Mouse (Mus musculus) forebrain, embryonic 14.5 days (tissue): ENCODE measurements at regions not wholly inside any gene's neighbourhood (a gene's known extent, or its start where the extent isn't known, plus 50 kb on each side); places are given as distances from the start of the nearest gene placed in this dataset.
"Not testable (repeated sequence)": the region's sequence is repeated elsewhere in the genome, so short reads cannot be mapped to it uniquely, and the experiment has no call there.

Experiments used
- ATAC-seq: fragments of 200-750 bp; cut with Nextera tagmentation; 2 replicates; pipeline ENCODE4 v1.8.0; 2017; ENCODE audit warnings: mild to moderate bottlenecking, moderate library complexity
- DNase-seq: peaks from one replicate; pipeline ENCODE4 v3.0.0-alpha.2; 2015; ENCODE audit warnings: low spot score
- H3K27ac ChIP-seq: fragments of 300-500 bp; sonication (generic); 2 replicates; pipeline ENCODE4 v1.5.1; 2014; ENCODE audit warnings: low read depth, mild to moderate bottlenecking, control low read depth, low read length, moderate library complexity
- H3K27me3 ChIP-seq: fragments of 300-500 bp; sonication (generic); replicated peaks from 2 replicates; pipeline ENCODE4 v1.6.1; 2014; ENCODE audit warnings: low read length, control low read depth, mixed read lengths; ENCODE audit not compliant: control insufficient read depth, insufficient read depth
- H3K36me3 ChIP-seq: fragments of 300-500 bp; sonication (generic); 2 replicates; pipeline ENCODE4 v1.6.1; 2014; ENCODE audit warnings: low read length, control low read depth; ENCODE audit not compliant: control insufficient read depth, insufficient read depth
- H3K4me1 ChIP-seq: fragments of 300-500 bp; sonication (generic); 2 replicates; pipeline ENCODE4 v1.6.1; 2014; ENCODE audit warnings: antibody characterized with exemption, low read length, control low read depth; ENCODE audit not compliant: control insufficient read depth, insufficient read depth
- H3K4me2 ChIP-seq: fragments of 300-500 bp; sonication (generic); 2 replicates; pipeline ENCODE4 v1.6.1; 2014; ENCODE audit warnings: mild to moderate bottlenecking, control low read depth, low read length
- H3K4me3 ChIP-seq: fragments of 300-500 bp; sonication (generic); 2 replicates; pipeline ENCODE4 v1.5.1; 2014; ENCODE audit warnings: low read depth, low read length, control low read depth
- H3K9ac ChIP-seq: fragments of 300-500 bp; sonication (generic); 2 replicates; pipeline ENCODE4 v1.6.1; 2014; ENCODE audit warnings: mild to moderate bottlenecking, low read length, control low read depth, moderate library complexity
- H3K9me3 ChIP-seq: fragments of 300-500 bp; sonication (generic); replicated peaks from 2 replicates; pipeline ENCODE4 v1.6.1; 2016; ENCODE audit warnings: low read length, control low read depth, mixed read lengths; ENCODE audit not compliant: control insufficient read depth
- WGBS: fragments of 180-500 bp; shearing (Covaris S2); extraction: QIAGEN DNeasy Blood & Tissue Kit; methylation state at CpG from one replicate; pipeline ENCODE4 v1.1.7; 2014; 5-methylcytosine and 5-hydroxymethylcytosine counted together

- H3K27me3 ChIP-seq: no peaks in the 10 kb centered on the region
- no peak for ATAC-seq
- H3K27ac ChIP-seq: no peak overlapping the region
- H3K4me1 ChIP-seq: no peaks in the 10 kb centered on the region
- no peak overlapping the region for H3K4me2 ChIP-seq
- H3K36me3 ChIP-seq: no peaks in the 10 kb centered on the region
- H3K9me3 ChIP-seq: no peaks in the 10 kb centered on the region
- WGBS: 75% methylated on average over 4 of the region's 4 CpGs
- H3K4me3 ChIP-seq: no peak overlapping the region
- no peak overlapping the region for H3K9ac ChIP-seq
- DNase-seq: peak; percentile 41
Observed at GRCm38 (mm10) chr17:9223097-9223496, 198.8 kb upstream of the Gm17728 start.

- no peak overlapping the region for H3K4me2 ChIP-seq
- no peaks in the 10 kb centered on the region for H3K9me3 ChIP-seq
- no peak overlapping the region for H3K27ac ChIP-seq
- no peaks in the 10 kb centered on the region for H3K27me3 ChIP-seq
- H3K36me3 ChIP-seq: no peaks in the 10 kb centered on the region
- H3K9ac ChIP-seq: no peak overlapping the region
- ATAC-seq (no peak), DNase-seq (no peak)
- WGBS: 66% methylated on average over 10 of the region's 10 CpGs
- no peak overlapping the region for H3K4me3 ChIP-seq
- H3K4me1 ChIP-seq: no peaks in the 10 kb centered on the region
Observed at GRCm38 (mm10) chr17:9227872-9228575, 193.8 kb upstream of the Gm17728 start.

DNA sequence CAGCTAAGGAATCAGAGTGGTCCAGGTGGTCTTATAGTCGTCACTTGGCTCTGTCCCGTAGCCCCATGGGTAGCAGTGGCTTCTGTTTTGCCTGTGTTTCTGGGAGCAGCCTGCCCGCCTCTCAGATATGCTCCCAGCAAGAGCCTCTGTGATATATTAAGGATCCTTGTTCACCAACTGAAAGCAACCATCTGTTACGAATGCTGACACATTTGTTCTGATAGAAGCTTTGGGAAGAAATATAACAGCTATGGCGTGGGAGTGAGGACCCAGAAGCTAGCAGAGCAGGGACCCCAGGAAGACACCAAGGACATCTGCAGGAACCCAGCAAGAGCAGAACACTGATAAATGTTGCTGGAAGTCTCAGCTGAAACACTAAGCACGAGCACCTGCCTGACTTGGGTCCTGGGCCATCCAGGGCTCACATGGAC, 186.7 kb upstream of the Gm17728 start:
- Histone ChIP-seq H3K36me3 (no peaks in the 10 kb centered on the region), H3K4me1 (no peaks in the 10 kb centered on the region), H3K4me3 (no peak overlapping the region), H3K27ac (no peak overlapping the region), H3K9ac (no peak overlapping the region), H3K9me3 (no peaks in the 10 kb centered on the region), H3K4me2 (no peak overlapping the region), H3K27me3 (no peaks in the 10 kb centered on the region)
- peak; percentile 11 for DNase-seq
- ATAC-seq: no peak
- WGBS: 76% methylated on average over 6 of the region's 6 CpGs

GRCm38 (mm10) chr17:9258646-9259170, 163.2 kb upstream of the Gm17728 start:
- peak; percentile 35 for DNase-seq

GRCm38 (mm10) chr17:9268776-9269175, 153.1 kb upstream of the Gm17728 start:
- Histone ChIP-seq H3K27ac (no peak overlapping the region), H3K36me3 (no peaks in the 10 kb centered on the region), H3K27me3 (no peaks in the 10 kb centered on the region), H3K4me3 (no peak overlapping the region), H3K4me1 (no peaks in the 10 kb centered on the region), H3K4me2 (no peak overlapping the region), H3K9ac (no peak overlapping the region), H3K9me3 (no peaks in the 10 kb centered on the region)
- ATAC-seq: no peak
- WGBS: 76% methylated on average over 3 of the region's 3 CpGs
- DNase-seq: no peak

More at GRCm38 (mm10) chr17:9258646-9259170, 163.2 kb upstream of the Gm17728 start:
- Histone ChIP-seq H3K4me3 (no peak overlapping the region), H3K9me3 (peaks cover 4% of the 10 kb centered on the region), H3K27ac (no peak overlapping the region), H3K4me2 (no peak overlapping the region), H3K4me1 (no peaks in the 10 kb centered on the region), H3K27me3 (no peaks in the 10 kb centered on the region), H3K36me3 (no peaks in the 10 kb centered on the region), H3K9ac (no peak overlapping the region)
- WGBS: 24% methylated on average over 5 of the region's 5 CpGs
- ATAC-seq: peak; percentile 34

DNA sequence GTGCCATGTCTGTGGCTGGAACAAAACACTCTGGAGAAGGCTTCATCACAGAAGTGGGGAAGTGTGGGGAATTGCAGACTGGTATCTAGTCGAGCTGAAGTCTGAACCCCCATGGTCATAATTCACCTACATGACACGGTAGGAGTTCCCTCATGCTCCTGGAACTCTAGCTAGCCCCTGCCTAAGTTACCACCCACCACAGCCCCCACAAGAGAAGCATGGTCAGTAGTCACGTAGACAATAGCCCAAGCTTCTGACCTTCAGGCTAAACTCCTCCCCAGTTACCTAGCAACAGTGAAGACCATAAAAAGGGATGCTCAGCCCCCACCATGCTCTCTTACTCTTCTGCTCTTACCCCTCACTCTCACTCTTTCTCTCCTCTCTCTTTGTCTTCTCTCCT, 143.8 kb upstream of the Gm17728 start:
- H3K4me1 ChIP-seq, H3K4me2 ChIP-seq, H3K27me3 ChIP-seq, ATAC-seq, DNase-seq, H3K36me3 ChIP-seq, H3K4me3 ChIP-seq, H3K9ac ChIP-seq, H3K9me3 ChIP-seq, H3K27ac ChIP-seq: not testable (repeated sequence)
- WGBS: 50% methylated on average over 3 of the region's 3 CpGs

GRCm38 (mm10) chr17:9279481-9279880, 142.4 kb upstream of the Gm17728 start:
- DNase-seq: peak; percentile 44
- Histone ChIP-seq H3K27me3 (no peaks in the 10 kb centered on the region), H3K9ac (no peak overlapping the region), H3K36me3 (no peaks in the 10 kb centered on the region), H3K27ac (no peak overlapping the region), H3K4me2 (no peak overlapping the region), H3K4me3 (no peak overlapping the region), H3K9me3 (no peaks in the 10 kb centered on the region), H3K4me1 (peaks cover 8% of the 10 kb centered on the region)
- no peak for ATAC-seq
- WGBS: 36% methylated on average over 7 of the region's 7 CpGs

DNA sequence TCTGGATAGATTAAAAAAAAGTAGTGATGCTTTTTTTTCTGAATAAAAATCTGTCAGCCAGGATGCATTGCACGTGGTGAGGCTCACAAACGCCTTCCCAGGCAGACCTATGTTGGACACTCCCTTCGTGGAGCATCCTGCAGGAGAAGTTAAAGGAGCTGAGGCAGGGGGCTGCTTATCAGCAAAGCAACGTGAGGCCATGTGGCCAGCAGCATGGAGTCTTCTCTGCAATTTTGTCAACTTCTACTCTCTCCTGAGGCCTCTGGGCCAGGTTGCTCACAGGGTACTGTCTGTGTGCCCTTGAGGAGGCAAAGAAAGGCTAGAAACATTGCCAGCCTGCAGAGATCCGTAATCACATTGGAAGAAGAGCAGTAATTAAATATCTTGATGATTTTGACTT, 140.0 kb upstream of the Gm17728 start:
- ATAC-seq (no peak), DNase-seq (no peak)
- no peaks in the 10 kb centered on the region for H3K27me3 ChIP-seq
- no peaks in the 10 kb centered on the region for H3K9me3 ChIP-seq
- no peak overlapping the region for H3K27ac ChIP-seq
- 85% methylated on average over 5 of the region's 5 CpGs for WGBS
- H3K36me3 ChIP-seq: no peaks in the 10 kb centered on the region
- no peak overlapping the region for H3K4me2 ChIP-seq
- H3K4me1 ChIP-seq: peaks cover 8% of the 10 kb centered on the region
- H3K9ac ChIP-seq: no peak overlapping the region
- H3K4me3 ChIP-seq: no peak overlapping the region

GRCm38 (mm10) chr17:9282333-9283176, 139.3 kb upstream of the Gm17728 start:
- Histone ChIP-seq H3K4me3 (no peak overlapping the region), H3K36me3 (no peaks in the 10 kb centered on the region), H3K4me2 (no peak overlapping the region), H3K27ac (no peak overlapping the region), H3K9me3 (no peaks in the 10 kb centered on the region), H3K27me3 (no peaks in the 10 kb centered on the region), H3K4me1 (peaks cover 8% of the 10 kb centered on the region), H3K9ac (no peak overlapping the region)
- no peak for DNase-seq
- no peak for ATAC-seq
- WGBS: 90% methylated on average over 7 of the region's 7 CpGs
